Mouse (Mus musculus): ENCODE measurements around the gene Tut7.

- TF ChIP-seq USF1 (IDR thresholded peaks at IDR 0.05; ENCODE audit: low read depth) (no peak), POLR2A (IDR thresholded peaks at IDR 0.05; ENCODE audit: insufficient read length, low read depth) (no peak), MAX (IDR thresholded peaks at IDR 0.05; ENCODE audit: low read depth) (no peak), TCF12 (IDR thresholded peaks at IDR 0.05; ENCODE audit: insufficient read depth, poor library complexity, severe bottlenecking) (no peak), MYOD1 (IDR thresholded peaks at IDR 0.05; ENCODE audit: control insufficient read depth in 1 of 3, insufficient read length in 2 of 3, low read depth in 2 of 3) (no peak), TCF3 (IDR thresholded peaks at IDR 0.05; ENCODE audit: insufficient read length, low read depth) (no peak)
Observed at GRCm38 (mm10) chr13:59768531-59768930, 54.4 kb downstream of the Tut7 start.

All from myocyte (in vitro differentiated cells).